Mouse (Mus musculus) T-helper 1 cell (primary cell): ENCODE results near the gene Cpsf3.

Experiments used
- in situ Hi-C: fragments of 300-600 bp; cut with MboI, MseI; formaldehyde crosslinking; loops from one replicate; pipeline ENCODE4 v1.15.1; 2025; ENCODE audit warnings: high pct_unique_total_duplicates

Gene Cpsf3

GRCm38 (mm10) chr12:21331711-21332110 lies 46.5 kb downstream of the Cpsf3 start:
- in situ Hi-C loops = no loop called here

DNA sequence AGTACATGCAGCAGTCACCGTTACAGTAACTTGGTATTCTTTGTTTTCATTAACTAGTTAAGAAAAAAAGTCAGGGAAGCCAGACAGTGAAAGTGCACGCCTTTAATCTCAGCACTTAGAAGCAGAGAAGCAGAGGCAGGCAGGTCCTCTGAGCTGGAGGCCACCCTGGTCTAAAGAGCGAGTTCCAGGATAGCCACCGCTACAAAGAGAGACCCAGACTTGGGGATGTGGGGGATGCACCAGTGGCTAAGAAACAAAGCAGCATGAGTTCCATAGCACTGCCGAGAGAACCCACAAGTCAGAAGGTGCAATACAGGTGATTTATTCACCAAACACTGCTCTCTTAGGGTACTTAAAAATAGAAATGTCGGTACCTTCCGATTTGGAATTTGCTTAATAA lies 47.8 kb downstream of the Cpsf3 start:
- in situ Hi-C loops = no loop called here

DNA sequence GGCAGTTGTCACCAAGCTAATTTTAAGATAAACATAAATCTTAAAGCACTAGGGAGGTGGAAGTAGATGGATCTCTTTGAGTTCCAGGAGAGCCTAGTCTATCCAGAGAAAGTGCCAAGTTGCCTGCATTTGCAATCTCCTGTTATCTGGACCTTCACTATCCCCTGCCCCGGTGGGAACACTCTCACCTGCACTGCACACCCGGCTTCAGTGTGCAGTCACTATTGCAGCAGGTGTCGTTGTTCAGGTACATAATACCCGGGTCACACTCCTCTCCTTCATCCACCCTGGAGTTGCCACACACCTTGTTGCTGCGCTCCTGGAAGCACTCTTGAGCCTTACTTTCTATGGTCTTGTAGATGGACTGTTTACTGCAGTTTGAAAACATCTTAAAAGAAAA lies 48.6 kb downstream of the Cpsf3 start:
- in situ Hi-C loops = no loop called here

- in situ Hi-C loops = no loop called here
These were observed 50.7 kb downstream of the Cpsf3 start for GRCm38 (mm10) chr12:21335869-21336268.

- in situ Hi-C loops = no loop called here
These were observed 52.0 kb downstream of the Cpsf3 start for GRCm38 (mm10) chr12:21337171-21337570.

- in situ Hi-C loops = no loop called here
These were observed 55.5 kb downstream of the Cpsf3 start for GRCm38 (mm10) chr12:21340674-21341073.

GRCm38 (mm10) chr12:21346972-21347371 lies 61.8 kb downstream of the Cpsf3 start:
- in situ Hi-C loops = no loop called here

GRCm38 (mm10) chr12:21350113-21350876 lies 65.1 kb downstream of the Cpsf3 start:
- in situ Hi-C loops = no loop called here

DNA sequence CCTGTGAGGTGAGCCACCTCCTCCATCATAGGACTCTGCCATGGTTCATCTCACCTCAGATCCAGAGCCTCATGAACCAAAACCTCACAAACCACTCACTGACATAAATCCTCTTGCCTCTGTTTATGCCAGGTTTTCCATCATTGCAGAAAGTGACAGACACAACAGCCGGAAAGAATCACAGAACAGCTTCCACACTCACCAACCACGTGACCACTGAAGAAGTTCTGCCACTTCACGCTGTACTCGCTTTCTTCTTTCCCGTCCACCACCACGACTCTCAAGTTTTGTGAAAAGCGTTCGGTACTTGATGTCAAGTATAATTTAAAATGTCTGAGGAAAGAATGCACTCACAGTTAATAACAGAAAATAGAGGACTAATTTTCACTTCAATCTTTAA lies 68.5 kb downstream of the Cpsf3 start:
- in situ Hi-C loops = no loop called here

DNA sequence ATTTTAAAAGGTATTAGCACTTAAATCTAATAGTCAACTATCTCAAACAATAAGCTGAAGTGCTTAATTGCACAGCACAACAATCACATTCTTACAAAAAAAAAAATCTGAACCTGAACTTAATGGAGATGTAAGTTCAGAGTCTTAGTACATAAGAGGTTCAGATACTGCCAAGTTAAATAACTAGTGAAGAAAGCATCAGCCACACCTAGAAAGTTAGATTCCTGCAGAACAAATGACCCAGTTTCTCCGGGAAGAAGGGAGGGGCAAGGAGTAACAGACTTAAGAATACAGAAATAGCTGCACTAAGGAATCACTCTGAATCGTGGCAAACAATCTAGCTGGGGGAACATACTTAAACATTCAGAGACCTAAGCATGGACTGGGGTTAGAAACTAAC lies 77.5 kb downstream of the Cpsf3 start:
- in situ Hi-C loops = no loop called here

- in situ Hi-C loops = no loop called here
These were observed 78.0 kb downstream of the Cpsf3 start for GRCm38 (mm10) chr12:21363195-21363594.
